Mouse (Mus musculus): Measurements from ENCODE around the gene Slc44a5. TPM values are rescaled to one million over a fixed set of nuclear protein-coding genes. Genes with fewer than 3 reads are reported as not detected.

The Slc44a5 gene
- polyA plus RNA-seq, 1 experiment from 2014 or later = 0.53 TPM

DNA sequence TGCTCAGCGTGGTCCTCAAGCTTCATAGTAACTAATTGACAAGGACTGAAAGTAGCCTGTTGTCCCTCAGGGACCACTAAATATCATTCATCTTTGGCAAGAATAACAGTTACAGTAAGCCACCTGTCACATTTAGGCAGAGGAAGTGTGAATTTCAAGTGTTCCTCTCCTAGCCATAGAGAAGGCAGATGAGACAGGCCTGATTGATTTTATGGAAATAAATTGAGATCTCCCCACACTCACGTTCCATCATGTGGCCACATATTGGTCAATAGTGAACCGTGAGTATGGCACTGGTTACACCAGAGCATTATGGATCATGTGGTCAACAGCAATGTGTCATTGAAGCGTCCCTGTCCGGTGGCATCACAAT, 199.3 kb downstream of the Slc44a5 start:
- H3K9me3 ChIP-seq (ENCODE audit: control insufficient read depth, low read length) = no peaks in the 10 kb centered on the region
- DNase-seq (ENCODE audit: low spot score) = no peak
- H3K36me3 ChIP-seq (ENCODE audit: control insufficient read depth, insufficient read depth, low read length) = no peaks in the 10 kb centered on the region
- no peaks in the 10 kb centered on the region for H3K27me3 ChIP-seq (ENCODE audit: control insufficient read depth, insufficient read depth, low read length)
- H3K9ac ChIP-seq (ENCODE audit: low read length) = no peak overlapping the region
- 86% methylated on average over 5 of the region's 5 CpGs for WGBS
- H3K27ac ChIP-seq (replicated peaks) = no peak overlapping the region
- H3K4me3 ChIP-seq (ENCODE audit: low read depth, low read length) = no peak overlapping the region
- no peak overlapping the region for H3K4me2 ChIP-seq (replicated peaks; ENCODE audit: low read depth)
- no peaks in the 10 kb centered on the region for H3K4me1 ChIP-seq (replicated peaks; ENCODE audit: control insufficient read depth, insufficient read depth)
- no peak for ATAC-seq (ENCODE audit: low FRiP score, low TSS enrichment)
- no peak for TF ChIP-seq CTCF (IDR thresholded peaks at IDR 0.05; ENCODE audit: low read depth)
- TF ChIP-seq EP300 (optimal IDR thresholded peaks at IDR 0.05) = no peak

DNA sequence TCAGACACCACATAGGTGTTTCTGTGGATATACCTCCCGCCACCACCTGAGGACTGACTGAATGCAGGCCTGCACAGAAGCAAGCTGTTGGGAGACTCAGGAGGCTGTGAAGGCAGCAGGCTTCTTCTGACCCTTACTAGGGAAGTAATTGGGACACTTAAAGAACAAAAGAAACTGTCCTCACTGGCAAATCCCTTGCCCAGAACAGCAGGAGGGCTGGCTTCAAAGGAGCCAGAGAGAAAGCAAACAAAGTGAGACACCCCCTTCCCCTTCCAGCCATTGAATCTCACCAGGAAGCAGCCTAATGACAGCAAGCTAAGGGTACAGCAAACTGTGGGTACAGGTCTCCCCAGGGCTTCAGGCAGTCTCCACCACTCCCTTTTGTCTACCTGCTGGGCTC, 200.3 kb downstream of the Slc44a5 start:
- H3K4me1 ChIP-seq (replicated peaks; ENCODE audit: control insufficient read depth, insufficient read depth) = no peaks in the 10 kb centered on the region
- no peak for TF ChIP-seq CTCF (IDR thresholded peaks at IDR 0.05; ENCODE audit: low read depth)
- TF ChIP-seq EP300 (optimal IDR thresholded peaks at IDR 0.05) = no peak
- DNase-seq (ENCODE audit: low spot score) (no peak), ATAC-seq (ENCODE audit: low FRiP score, low TSS enrichment) (no peak)
- H3K4me3 ChIP-seq (ENCODE audit: low read depth, low read length) = no peak overlapping the region
- no peak overlapping the region for H3K27ac ChIP-seq (replicated peaks)
- no peaks in the 10 kb centered on the region for H3K36me3 ChIP-seq (ENCODE audit: control insufficient read depth, insufficient read depth, low read length)
- no peak overlapping the region for H3K9ac ChIP-seq (ENCODE audit: low read length)
- no peaks in the 10 kb centered on the region for H3K27me3 ChIP-seq (ENCODE audit: control insufficient read depth, insufficient read depth, low read length)
- 71% methylated on average over 1 of the region's 1 CpGs for WGBS
- no peak overlapping the region for H3K4me2 ChIP-seq (replicated peaks; ENCODE audit: low read depth)
- H3K9me3 ChIP-seq (ENCODE audit: control insufficient read depth, low read length) = no peaks in the 10 kb centered on the region

DNA sequence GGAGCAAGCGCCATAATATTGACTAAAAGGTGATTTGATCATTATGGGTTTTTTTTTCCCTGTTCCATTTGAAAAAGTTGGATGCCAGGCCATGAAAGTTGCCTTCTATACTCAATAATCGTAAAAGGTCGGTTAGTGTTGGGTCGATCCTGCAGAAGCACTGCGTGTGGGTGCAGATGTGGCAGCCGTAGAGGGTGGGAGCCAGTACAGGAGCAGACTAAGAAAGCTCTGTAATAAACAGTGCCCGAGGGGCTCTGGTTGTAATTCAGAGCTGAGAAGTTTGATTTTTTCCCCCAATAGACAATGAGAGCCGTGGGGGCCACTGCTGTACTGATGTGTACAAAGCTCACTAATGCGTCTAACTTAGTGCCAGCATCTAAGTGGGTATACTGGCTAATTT, 200.8 kb downstream of the Slc44a5 start:
- H3K4me2 ChIP-seq (replicated peaks; ENCODE audit: low read depth) = no peak overlapping the region
- no peak for ATAC-seq (ENCODE audit: low FRiP score, low TSS enrichment)
- H3K4me3 ChIP-seq (ENCODE audit: low read depth, low read length) = no peak overlapping the region
- H3K27me3 ChIP-seq (ENCODE audit: control insufficient read depth, insufficient read depth, low read length) = no peaks in the 10 kb centered on the region
- DNase-seq (ENCODE audit: low spot score) = no peak
- no peaks in the 10 kb centered on the region for H3K9me3 ChIP-seq (ENCODE audit: control insufficient read depth, low read length)
- H3K36me3 ChIP-seq (ENCODE audit: control insufficient read depth, insufficient read depth, low read length) = no peaks in the 10 kb centered on the region
- TF ChIP-seq CTCF (IDR thresholded peaks at IDR 0.05; ENCODE audit: low read depth) (no peak), EP300 (optimal IDR thresholded peaks at IDR 0.05) (no peak)
- H3K9ac ChIP-seq (ENCODE audit: low read length) = no peak overlapping the region
- H3K27ac ChIP-seq (replicated peaks) = no peak overlapping the region
- WGBS = 58% methylated on average over 9 of the region's 9 CpGs
- no peaks in the 10 kb centered on the region for H3K4me1 ChIP-seq (replicated peaks; ENCODE audit: control insufficient read depth, insufficient read depth)

DNA sequence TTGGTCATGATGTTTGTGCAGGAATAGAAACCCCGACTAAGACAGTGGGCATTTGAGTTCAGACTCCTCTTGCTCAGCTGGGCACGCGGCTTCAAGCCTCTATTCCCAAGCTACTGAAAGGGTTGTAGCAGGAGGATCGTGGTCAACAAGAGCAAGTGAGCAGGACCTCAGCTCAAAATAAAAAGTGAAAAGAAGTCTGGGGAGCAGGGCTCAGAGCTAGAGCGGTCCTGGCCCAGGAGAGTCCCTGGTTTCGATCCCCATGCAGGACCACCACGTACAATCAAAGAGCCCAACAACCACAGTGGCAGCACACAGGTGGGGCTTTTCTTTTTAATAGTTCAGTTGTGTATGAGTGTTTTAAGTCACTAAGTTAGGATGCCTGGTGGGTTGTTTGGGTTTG, 201.5 kb downstream of the Slc44a5 start:
- 92% methylated on average over 7 of the region's 7 CpGs for WGBS
- TF ChIP-seq EP300 (optimal IDR thresholded peaks at IDR 0.05) = no peak
- no peak for TF ChIP-seq CTCF (IDR thresholded peaks at IDR 0.05; ENCODE audit: low read depth)
- DNase-seq (ENCODE audit: low spot score) = no peak

DNA sequence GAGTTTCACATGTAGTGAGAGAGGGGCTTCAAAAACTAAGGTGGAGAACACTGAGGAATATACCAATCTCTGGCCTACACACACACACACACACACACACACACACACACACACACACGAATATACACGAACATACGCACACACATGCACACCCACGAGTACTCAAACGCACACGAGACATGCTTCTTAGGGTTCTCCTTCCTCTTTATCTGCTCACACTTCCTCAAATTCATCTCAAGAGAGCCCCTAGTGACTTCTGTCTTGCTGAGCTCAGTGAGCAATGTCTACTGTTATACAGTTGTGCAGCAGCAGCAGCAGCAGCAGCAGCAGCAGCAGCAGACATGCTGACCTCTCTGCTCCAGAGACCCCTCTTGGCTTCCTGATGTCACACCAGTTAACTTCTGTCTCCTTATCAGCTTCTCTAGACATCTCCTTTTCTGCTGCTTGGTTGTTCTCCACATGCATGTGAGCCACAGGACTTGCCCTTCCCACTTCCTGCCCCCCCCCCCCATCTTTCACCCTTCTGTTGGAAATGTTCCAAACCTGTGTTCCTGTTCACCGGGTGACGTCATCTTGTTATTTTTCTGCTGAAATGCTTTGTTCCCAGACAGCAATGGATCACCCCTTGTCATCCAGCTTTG, 204.5 kb downstream of the Slc44a5 start:
- H3K4me2 ChIP-seq (replicated peaks; ENCODE audit: low read depth) = no peak overlapping the region
- no peak overlapping the region for H3K4me3 ChIP-seq (ENCODE audit: low read depth, low read length)
- 67% methylated on average over 8 of the region's 8 CpGs for WGBS
- DNase-seq (ENCODE audit: low spot score) (no peak), ATAC-seq (ENCODE audit: low FRiP score, low TSS enrichment) (no peak)
- TF ChIP-seq CTCF (IDR thresholded peaks at IDR 0.05; ENCODE audit: low read depth) (no peak), EP300 (optimal IDR thresholded peaks at IDR 0.05) (no peak)
- no peak overlapping the region for H3K9ac ChIP-seq (ENCODE audit: low read length)
- no peak overlapping the region for H3K27ac ChIP-seq (replicated peaks)
- H3K27me3 ChIP-seq (ENCODE audit: control insufficient read depth, insufficient read depth, low read length) = no peaks in the 10 kb centered on the region
- H3K4me1 ChIP-seq (replicated peaks; ENCODE audit: control insufficient read depth, insufficient read depth) = no peaks in the 10 kb centered on the region
- H3K9me3 ChIP-seq (ENCODE audit: control insufficient read depth, low read length) = no peaks in the 10 kb centered on the region
- no peaks in the 10 kb centered on the region for H3K36me3 ChIP-seq (ENCODE audit: control insufficient read depth, insufficient read depth, low read length)

More for the DNA sequence above, 201.5 kb downstream of the Slc44a5 start:
- Histone ChIP-seq H3K9me3 (ENCODE audit: control insufficient read depth, low read length) (no peaks in the 10 kb centered on the region), H3K36me3 (ENCODE audit: control insufficient read depth, insufficient read depth, low read length) (no peaks in the 10 kb centered on the region), H3K4me1 (replicated peaks; ENCODE audit: control insufficient read depth, insufficient read depth) (no peaks in the 10 kb centered on the region), H3K27me3 (ENCODE audit: control insufficient read depth, insufficient read depth, low read length) (no peaks in the 10 kb centered on the region), H3K9ac (ENCODE audit: low read length) (no peak overlapping the region), H3K27ac (replicated peaks) (no peak overlapping the region), H3K4me2 (replicated peaks; ENCODE audit: low read depth) (no peak overlapping the region), H3K4me3 (ENCODE audit: low read depth, low read length) (no peak overlapping the region)
- no peak for ATAC-seq (ENCODE audit: low FRiP score, low TSS enrichment)

DNA sequence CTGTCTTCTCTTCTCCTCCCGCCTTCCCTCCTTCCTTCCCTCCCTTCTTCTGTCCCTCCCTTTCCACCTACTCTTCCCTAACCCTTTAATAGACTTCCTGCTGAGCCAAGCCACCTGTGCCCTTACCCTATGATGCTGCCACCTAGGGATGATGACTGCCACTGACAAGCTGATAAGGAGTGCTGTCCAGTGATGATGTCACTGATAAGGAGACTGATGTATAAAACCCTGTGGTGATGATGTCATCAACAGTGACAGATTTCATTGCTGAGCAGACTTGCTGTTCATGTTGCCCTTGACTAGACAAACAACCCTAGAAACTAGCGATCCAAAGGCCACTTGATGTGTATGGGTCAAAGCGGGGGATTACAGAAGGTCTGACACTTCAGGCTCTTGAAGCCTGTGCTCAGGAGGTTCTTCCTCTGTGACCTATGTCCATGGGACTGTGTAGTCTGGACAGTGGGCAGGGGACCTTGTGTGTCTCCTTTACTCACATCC, 206.2 kb downstream of the Slc44a5 start:
- Histone ChIP-seq H3K9me3 (ENCODE audit: control insufficient read depth, low read length) (no peaks in the 10 kb centered on the region), H3K9ac (ENCODE audit: low read length) (no peak overlapping the region), H3K4me1 (replicated peaks; ENCODE audit: control insufficient read depth, insufficient read depth) (no peaks in the 10 kb centered on the region), H3K27ac (replicated peaks) (no peak overlapping the region), H3K36me3 (ENCODE audit: control insufficient read depth, insufficient read depth, low read length) (no peaks in the 10 kb centered on the region), H3K4me2 (replicated peaks; ENCODE audit: low read depth) (no peak overlapping the region), H3K4me3 (ENCODE audit: low read depth, low read length) (no peak overlapping the region), H3K27me3 (ENCODE audit: control insufficient read depth, insufficient read depth, low read length) (no peaks in the 10 kb centered on the region)
- DNase-seq (ENCODE audit: low spot score) = no peak
- WGBS = 95% methylated on average over 2 of the region's 3 CpGs
- TF ChIP-seq CTCF (IDR thresholded peaks at IDR 0.05; ENCODE audit: low read depth) (no peak), EP300 (optimal IDR thresholded peaks at IDR 0.05) (no peak)
- no peak for ATAC-seq (ENCODE audit: low FRiP score, low TSS enrichment)
